Mouse (Mus musculus): ENCODE data around the gene Kdelr2. TPM values are rescaled to one million over a fixed set of nuclear protein-coding genes. Genes with fewer than 3 reads are reported as not detected.
A peak's percentile ranks its signal among the peaks of the same experiment; 100 is the strongest.

Gene Kdelr2
- 134 and 140 TPM in 2 replicates for polyA plus RNA-seq (2015; fragmentation: Nextera tagmentation; extraction: Ambion mirVana)

- Histone ChIP-seq H3K27ac (replicated peaks) (peak within 1 kb of the TSS; percentile 78), H3K27me3 (no peaks in the 10 kb centered on the region), H3K4me3 (replicated peaks) (peak within 1 kb of the TSS; percentile 95), H3K9me3 (replicated peaks) (no peaks in the 10 kb centered on the region), H3K36me3 (replicated peaks) (peaks cover 31% of the 10 kb centered on the region), H3K4me2 (peak within 1 kb of the TSS; percentile 87), H3K9ac (peak within 1 kb of the TSS; percentile 78), H3K4me1 (replicated peaks) (peaks cover 72% of the 10 kb centered on the region)
- ATAC-seq (ENCODE audit: insufficient read depth) = peak; percentile 84
- under 1% methylated on average over 72 of the region's 72 CpGs for WGBS (ENCODE audit: insufficient replicate concordance)
Measured at GRCm38 (mm10) chr5:143403221-143404147, at the start of gene Kdelr2. Gene Kdelr2 (plus strand): TSS chr5:143403838.

DNA sequence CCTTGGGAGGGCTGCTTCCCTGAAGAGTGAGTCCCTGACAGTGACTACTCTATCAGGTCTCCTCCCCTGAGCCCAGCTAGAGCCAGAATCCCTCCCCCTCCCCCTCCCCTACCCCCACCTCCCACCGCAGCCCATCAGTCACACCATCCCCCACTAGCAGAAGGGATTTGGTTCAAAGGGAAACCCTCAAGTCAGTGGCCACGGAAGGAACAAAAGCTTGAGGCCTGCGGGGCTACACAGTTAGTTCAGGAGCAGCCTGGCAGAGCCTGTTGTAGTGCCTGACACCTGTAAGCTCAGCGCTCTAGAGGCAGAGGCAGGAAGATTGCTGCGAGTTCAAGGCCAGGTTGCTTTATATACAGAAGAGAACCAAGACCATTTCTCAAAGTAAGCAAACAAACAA lies 47.6 kb upstream of the Kdelr2 start:
- Histone ChIP-seq H3K36me3 (replicated peaks) (no peaks in the 10 kb centered on the region), H3K4me2 (no peak overlapping the region), H3K27ac (replicated peaks) (no peak overlapping the region), H3K27me3 (peaks cover 60% of the 10 kb centered on the region), H3K9me3 (replicated peaks) (no peaks in the 10 kb centered on the region), H3K9ac (no peak overlapping the region), H3K4me1 (replicated peaks) (no peaks in the 10 kb centered on the region), H3K4me3 (replicated peaks) (no peak overlapping the region)
- ATAC-seq (ENCODE audit: insufficient read depth) = no peak
- 28% methylated on average over 5 of the region's 5 CpGs for WGBS (ENCODE audit: insufficient replicate concordance)

GRCm38 (mm10) chr5:143356686-143357388 lies 46.8 kb upstream of the Kdelr2 start, which contains the start of gene Grid2ip:
Gene Grid2ip (plus strand): TSS chr5:143357338.
- H3K4me2 ChIP-seq = no peak within 1 kb of the TSS
- no peak for ATAC-seq (ENCODE audit: insufficient read depth)
- H3K9me3 ChIP-seq (replicated peaks) = no peaks in the 10 kb centered on the region
- no peaks in the 10 kb centered on the region for H3K36me3 ChIP-seq (replicated peaks)
- no peak within 1 kb of the TSS for H3K27ac ChIP-seq (replicated peaks)
- H3K4me1 ChIP-seq (replicated peaks) = no peaks in the 10 kb centered on the region
- no peak within 1 kb of the TSS for H3K9ac ChIP-seq
- no peak within 1 kb of the TSS for H3K4me3 ChIP-seq (replicated peaks)
- H3K27me3 ChIP-seq = peaks cover 66% of the 10 kb centered on the region
- WGBS (ENCODE audit: insufficient replicate concordance) = 20% methylated on average over 17 of the region's 17 CpGs

DNA sequence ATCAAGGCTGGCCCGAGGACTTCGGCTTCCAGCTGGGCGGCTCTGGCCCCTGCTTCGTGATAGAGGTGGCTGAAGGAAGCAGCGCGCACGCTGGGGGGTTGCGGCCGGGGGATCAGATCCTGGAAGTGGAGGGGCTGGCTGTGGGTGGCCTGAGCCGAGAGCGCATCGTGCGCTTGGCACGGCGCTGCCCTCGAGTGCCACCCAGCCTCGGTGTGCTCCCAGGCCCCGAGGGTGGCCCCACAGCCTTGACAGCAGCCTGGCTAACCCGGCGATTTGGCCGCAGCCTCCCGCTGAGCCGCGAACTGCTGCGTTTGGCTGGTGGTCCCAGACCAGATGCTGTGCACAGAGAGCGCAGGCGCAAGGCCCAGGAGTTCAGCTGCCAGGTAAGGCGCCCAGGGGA lies 46.1 kb upstream of the Kdelr2 start:
- Histone ChIP-seq H3K27me3 (peaks cover 71% of the 10 kb centered on the region), H3K4me2 (no peak overlapping the region)

DNA sequence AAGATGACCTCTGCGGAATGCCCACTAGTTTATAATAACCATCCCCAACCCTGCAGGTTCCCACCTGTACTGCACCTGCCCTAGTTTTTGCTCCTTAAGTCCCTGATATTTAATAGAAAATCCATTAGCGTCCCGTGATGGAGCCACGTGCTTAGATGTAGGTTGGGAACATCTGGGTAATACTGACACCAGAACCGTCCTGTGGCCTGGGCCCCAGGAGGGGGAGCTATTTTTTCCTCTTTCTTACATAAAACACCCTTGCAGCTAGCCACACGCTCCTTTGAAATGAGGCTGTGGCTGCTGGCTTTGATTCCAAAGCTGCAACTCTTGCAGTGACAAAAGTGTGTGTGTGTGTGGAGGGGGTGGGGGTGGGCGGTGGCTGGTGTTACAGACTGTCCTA lies 44.4 kb upstream of the Kdelr2 start:
- peaks cover 88% of the 10 kb centered on the region for H3K27me3 ChIP-seq
- 24% methylated on average over 7 of the region's 7 CpGs for WGBS (ENCODE audit: insufficient replicate concordance)
- no peak for ATAC-seq (ENCODE audit: insufficient read depth)
- no peak overlapping the region for H3K4me3 ChIP-seq (replicated peaks)
- H3K4me1 ChIP-seq (replicated peaks) = no peaks in the 10 kb centered on the region
- no peak overlapping the region for H3K9ac ChIP-seq
- H3K36me3 ChIP-seq (replicated peaks) = no peaks in the 10 kb centered on the region
- no peak overlapping the region for H3K27ac ChIP-seq (replicated peaks)
- no peaks in the 10 kb centered on the region for H3K9me3 ChIP-seq (replicated peaks)
- no peak overlapping the region for H3K4me2 ChIP-seq

More for the DNA sequence above, 46.1 kb upstream of the Kdelr2 start:
- H3K4me3 ChIP-seq (replicated peaks) = no peak overlapping the region
- H3K4me1 ChIP-seq (replicated peaks) = no peaks in the 10 kb centered on the region
- no peak overlapping the region for H3K9ac ChIP-seq
- no peaks in the 10 kb centered on the region for H3K36me3 ChIP-seq (replicated peaks)
- H3K27ac ChIP-seq (replicated peaks) = no peak overlapping the region
- no peaks in the 10 kb centered on the region for H3K9me3 ChIP-seq (replicated peaks)
- 4% methylated on average over 28 of the region's 28 CpGs for WGBS (ENCODE audit: insufficient replicate concordance)
- ATAC-seq (ENCODE audit: insufficient read depth) = no peak

DNA sequence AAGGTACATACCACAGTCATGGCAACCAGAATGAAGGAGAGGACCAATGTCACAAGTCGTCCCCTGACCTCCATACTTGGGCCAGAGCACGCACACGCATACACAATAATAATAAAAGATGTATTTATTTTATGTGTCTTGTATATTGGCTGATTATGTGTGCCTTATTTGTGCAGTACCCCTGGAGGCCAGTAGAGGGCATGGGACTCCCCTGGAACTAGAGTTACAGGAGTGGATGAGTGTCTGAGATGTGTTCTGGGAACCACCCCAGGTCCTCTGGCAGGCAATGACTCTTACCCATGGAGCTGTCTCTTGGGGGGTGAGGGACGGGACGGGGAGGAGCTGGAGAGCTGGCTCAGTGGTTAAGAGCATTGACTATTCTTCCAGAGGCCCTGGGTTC lies 43.6 kb upstream of the Kdelr2 start:
- peaks cover 90% of the 10 kb centered on the region for H3K27me3 ChIP-seq
- H3K27ac ChIP-seq (replicated peaks) = no peak overlapping the region
- no peaks in the 10 kb centered on the region for H3K4me1 ChIP-seq (replicated peaks)
- no peak overlapping the region for H3K4me2 ChIP-seq
- no peak for ATAC-seq (ENCODE audit: insufficient read depth)
- H3K9me3 ChIP-seq (replicated peaks) = no peaks in the 10 kb centered on the region
- no peak overlapping the region for H3K4me3 ChIP-seq (replicated peaks)
- WGBS (ENCODE audit: insufficient replicate concordance) = 47% methylated on average over 5 of the region's 5 CpGs
- H3K9ac ChIP-seq = no peak overlapping the region
- no peaks in the 10 kb centered on the region for H3K36me3 ChIP-seq (replicated peaks)

DNA sequence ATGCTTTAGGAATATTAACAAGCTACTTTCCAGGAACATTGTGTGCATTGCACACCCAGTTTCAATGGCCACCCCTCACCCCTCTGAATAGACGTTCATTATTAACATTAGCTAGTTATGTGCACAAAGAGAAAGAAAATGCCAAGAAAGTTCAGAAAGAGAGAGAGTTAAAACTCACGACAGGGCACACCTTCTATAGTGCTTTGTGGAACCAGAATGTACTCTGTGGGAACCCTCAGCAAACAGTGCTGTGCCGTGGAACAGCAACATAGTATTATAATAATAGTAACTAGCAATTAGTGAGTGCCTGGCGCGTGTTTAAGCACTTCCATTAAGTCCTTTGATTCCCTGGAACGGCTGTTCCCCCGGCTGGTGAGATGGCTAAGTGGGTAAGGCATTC lies 42.2 kb upstream of the Kdelr2 start:
- Histone ChIP-seq H3K27me3 (peaks cover 91% of the 10 kb centered on the region), H3K4me1 (replicated peaks) (no peaks in the 10 kb centered on the region), H3K36me3 (replicated peaks) (no peaks in the 10 kb centered on the region), H3K27ac (replicated peaks) (no peak overlapping the region), H3K9me3 (replicated peaks) (no peaks in the 10 kb centered on the region), H3K4me2 (no peak overlapping the region), H3K9ac (no peak overlapping the region), H3K4me3 (replicated peaks) (no peak overlapping the region)
- ATAC-seq (ENCODE audit: insufficient read depth) = no peak
- 50% methylated on average over 7 of the region's 7 CpGs for WGBS (ENCODE audit: insufficient replicate concordance)

DNA sequence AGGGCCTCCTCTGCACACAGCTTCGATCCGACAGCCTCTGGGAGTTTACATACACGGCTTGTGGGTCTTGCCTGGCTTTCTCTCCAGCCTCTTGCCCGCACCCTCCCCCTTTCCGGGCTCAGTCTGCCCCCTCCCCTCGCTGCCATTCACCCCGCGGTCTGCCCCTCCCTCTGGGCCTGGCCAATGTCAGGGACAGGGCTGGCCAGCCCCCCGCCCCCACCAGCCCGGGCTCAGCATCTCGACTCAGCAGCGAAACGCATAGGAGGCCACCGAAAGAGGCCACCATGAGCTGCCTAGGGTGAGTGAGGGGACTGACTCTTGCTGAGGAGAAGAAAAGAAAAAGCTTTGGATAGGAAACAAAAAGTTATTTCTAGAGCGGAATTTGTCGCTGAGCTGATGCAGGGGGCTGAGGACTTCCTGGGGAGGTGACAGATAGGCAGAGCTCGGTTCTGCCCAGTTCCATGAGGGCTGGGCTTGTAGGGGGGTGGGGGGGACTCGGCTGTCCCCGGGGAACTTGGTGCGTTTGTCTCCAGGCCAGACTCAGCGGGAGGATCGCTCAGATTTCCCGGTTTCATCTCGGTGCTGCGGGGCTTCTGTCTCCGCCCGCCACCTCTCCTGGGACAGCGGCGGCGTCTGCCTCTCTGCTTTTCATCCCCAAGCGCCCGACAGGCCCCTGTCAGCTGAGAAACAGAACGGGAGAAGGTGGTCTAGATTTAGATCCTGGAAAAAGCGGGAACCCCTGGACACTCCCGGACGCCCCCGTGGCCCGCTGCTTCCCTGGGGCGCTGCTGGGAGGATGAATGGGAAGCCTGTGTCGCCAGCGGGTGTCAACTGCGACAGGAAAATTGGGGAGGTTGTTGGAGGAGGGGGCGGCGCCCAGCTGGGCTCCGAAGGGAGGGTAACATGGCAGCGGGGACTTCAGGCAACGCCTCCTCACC lies 39.7 kb upstream of the Kdelr2 start:
- H3K27me3 ChIP-seq = peaks cover 85% of the 10 kb centered on the region
- H3K9me3 ChIP-seq (replicated peaks) = no peaks in the 10 kb centered on the region
- H3K4me2 ChIP-seq = peak overlapping the region; percentile 52
- no peaks in the 10 kb centered on the region for H3K4me1 ChIP-seq (replicated peaks)
- 2% methylated on average over 47 of the region's 47 CpGs for WGBS (ENCODE audit: insufficient replicate concordance)
- H3K27ac ChIP-seq (replicated peaks) = no peak overlapping the region
- H3K4me3 ChIP-seq (replicated peaks) = peak overlapping the region; percentile 25
- no peak for ATAC-seq (ENCODE audit: insufficient read depth)
- no peaks in the 10 kb centered on the region for H3K36me3 ChIP-seq (replicated peaks)
- no peak overlapping the region for H3K9ac ChIP-seq

DNA sequence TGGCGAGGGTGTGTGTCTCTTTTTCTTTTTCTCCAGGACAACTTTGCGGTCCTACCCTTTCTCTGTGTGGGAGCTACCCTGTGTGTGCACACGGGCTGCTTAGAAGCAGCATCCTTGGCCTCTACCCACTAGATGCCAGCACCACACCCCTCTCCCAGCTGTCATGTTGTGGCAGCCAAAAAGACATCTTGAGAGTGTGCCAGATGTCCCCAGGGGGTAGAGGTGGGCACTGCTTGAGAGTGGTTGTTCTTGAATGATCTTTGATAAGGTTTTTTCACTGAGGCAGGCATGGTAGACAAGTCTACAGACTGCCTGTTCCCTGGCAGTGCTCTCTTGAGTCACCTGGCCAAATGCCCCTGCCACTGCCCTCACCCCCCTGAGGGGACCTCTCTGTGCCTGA lies 35.7 kb upstream of the Kdelr2 start:
- no peak for ATAC-seq (ENCODE audit: insufficient read depth)
- no peaks in the 10 kb centered on the region for H3K36me3 ChIP-seq (replicated peaks)
- H3K4me2 ChIP-seq = no peak overlapping the region
- peaks cover 94% of the 10 kb centered on the region for H3K27me3 ChIP-seq
- no peak overlapping the region for H3K27ac ChIP-seq (replicated peaks)
- 62% methylated on average over 3 of the region's 3 CpGs for WGBS (ENCODE audit: insufficient replicate concordance)
- no peak overlapping the region for H3K4me3 ChIP-seq (replicated peaks)
- no peaks in the 10 kb centered on the region for H3K9me3 ChIP-seq (replicated peaks)
- no peaks in the 10 kb centered on the region; the same call in 1 of the 2 replicates for H3K4me1 ChIP-seq (replicated peaks)
- H3K9ac ChIP-seq = no peak overlapping the region

DNA sequence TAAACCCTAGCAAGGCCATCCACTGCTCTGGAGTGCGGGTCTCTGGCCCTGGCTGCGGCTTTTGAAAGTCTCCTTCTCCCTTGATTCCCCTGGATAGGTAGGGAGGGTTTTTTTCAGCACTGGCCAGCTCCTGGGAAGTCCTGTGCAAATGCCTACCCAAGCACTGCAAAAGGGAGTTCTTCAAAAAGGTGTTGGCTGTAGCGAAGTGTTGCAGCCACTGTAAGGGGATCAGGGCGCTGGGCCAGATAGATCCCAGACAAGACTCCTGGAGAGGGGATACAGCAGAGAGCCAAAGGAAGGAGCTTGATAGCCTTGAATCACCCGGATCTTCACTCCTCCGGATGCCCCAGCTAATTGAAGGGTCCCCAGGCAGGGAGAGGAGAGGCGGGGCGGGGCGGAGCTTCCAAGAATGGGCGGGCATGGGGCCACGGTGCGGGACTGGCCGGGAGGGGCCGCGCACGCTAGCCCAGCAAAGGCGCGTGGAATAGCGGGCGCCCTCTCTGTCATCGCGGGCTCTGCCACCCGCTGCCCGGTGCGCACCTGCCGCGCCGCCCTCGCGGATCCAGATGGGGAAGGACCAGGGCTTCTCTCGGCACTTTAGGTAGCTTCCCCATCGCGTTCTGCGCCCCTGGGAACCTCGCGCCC lies 33.9 kb upstream of the Kdelr2 start:
- ATAC-seq (ENCODE audit: insufficient read depth) = no peak
- Histone ChIP-seq H3K36me3 (replicated peaks) (no peaks in the 10 kb centered on the region), H3K4me2 (no peak overlapping the region), H3K27ac (replicated peaks) (no peak overlapping the region), H3K4me3 (replicated peaks) (no peak overlapping the region), H3K27me3 (peaks cover 94% of the 10 kb centered on the region), H3K9me3 (replicated peaks) (no peaks in the 10 kb centered on the region), H3K4me1 (replicated peaks) (no peaks in the 10 kb centered on the region; the same call in 1 of the 2 replicates), H3K9ac (no peak overlapping the region)
- 2% methylated on average over 36 of the region's 36 CpGs for WGBS (ENCODE audit: insufficient replicate concordance)

Data from liver, embryonic 15.5 days (tissue).